Mouse (Mus musculus) c-Kit-positive CD71-positive TER-119-positive erythroid progenitor cells, embryonic 14.5 days (primary cell): Measurements from ENCODE around the gene Gabrb2.

Source experiments
- DNase-seq: peaks from one replicate; pipeline ENCODE4 v3.0.0-alpha.2; 2013; ENCODE audit warnings: low spot score

Gabrb2 gene

DNA sequence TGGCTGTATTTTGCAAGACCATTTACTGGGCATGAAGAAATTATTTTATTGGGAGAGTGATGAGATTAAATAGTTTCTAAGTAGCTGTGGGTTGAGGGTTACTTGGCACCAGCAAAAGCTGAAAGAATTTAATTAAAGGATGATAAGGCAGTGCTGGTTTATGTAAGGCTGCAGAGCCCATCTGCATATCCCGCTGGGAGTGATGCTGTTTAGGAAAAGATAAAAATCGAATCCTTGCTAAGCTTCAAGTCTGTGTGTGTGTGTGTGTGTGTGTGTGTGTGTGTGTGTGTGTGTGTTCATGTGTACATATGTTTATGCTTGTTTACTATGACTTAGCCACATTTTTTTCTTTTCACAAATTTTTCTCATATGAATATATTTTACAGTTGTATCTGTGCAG lies 113.0 kb downstream of the Gabrb2 start:
- no peak for DNase-seq

DNA sequence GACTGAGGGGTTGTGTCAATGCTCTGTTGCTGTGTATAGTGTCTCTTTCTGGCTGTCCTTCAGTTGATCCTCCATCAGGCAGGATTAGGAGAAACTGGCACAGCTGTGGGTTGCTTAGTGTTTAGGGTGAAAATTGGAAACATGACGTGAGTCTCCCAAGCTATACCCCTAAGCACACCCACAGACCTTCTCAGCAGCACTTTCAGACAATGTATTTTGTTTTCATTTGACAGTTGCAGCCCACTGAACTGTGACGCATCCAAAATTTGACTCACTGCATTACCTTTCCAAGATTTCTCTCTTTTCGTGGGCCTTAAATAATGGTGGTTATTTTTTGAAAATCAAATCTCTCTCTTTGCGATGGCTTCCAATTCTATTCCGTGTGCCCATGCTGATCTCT lies 115.7 kb downstream of the Gabrb2 start:
- DNase-seq = no peak

DNA sequence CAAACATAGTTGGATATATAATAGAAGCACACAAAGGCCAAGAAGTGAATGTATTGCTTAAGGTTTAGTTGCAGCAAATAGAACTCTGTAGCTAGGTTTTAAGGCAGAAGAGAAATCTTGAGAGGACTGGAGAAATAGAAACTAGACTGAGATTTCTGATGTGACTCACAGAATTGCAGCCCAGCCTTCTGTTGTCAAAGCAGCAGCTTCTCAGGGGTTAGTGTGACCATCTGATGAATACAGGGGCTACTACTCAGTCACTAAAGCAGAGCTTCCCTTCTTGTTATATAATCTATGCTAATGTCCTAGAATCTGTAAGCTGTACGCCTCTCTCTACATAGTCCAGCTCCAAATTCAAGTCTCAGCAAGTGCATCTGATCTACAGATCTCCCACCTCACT lies 116.3 kb downstream of the Gabrb2 start:
- no peak for DNase-seq

DNA sequence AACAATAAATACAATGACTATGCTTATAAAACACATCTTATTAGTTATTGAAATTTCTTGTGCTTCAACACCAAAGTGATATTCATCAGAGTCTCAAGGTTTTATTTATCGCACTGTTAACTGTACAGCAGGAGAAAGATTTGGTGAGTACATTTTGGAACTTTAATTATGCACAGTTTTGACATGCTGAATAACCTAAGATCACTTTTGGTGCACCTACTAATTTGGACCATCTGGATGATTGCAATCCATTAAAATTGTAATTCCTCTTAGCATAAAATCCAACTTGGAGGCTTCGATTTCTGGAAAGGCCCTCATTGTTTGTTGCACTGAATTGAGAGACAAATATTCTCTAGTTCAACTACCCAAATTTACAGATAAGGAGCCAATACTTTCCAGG lies 123.3 kb downstream of the Gabrb2 start:
- DNase-seq = no peak

DNA sequence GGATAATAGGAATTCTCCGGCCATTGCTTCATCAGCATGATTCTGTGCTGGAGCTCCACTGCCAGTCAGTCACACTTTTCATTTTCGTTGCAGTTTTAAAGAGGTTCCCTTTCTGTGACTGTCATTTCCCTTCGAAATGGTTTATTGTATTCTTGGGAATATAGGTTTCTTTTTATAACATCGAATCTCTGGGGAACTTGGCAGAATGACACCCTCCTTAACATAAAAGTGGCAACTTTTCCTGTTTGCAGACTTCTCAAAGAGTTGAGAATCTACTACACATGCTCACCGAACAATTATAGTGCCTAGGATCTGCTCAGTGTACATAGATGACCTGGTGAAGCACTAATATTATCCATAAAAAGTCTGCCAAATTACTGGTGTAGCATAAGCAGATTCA lies 146.5 kb downstream of the Gabrb2 start:
- no peak for DNase-seq

DNA sequence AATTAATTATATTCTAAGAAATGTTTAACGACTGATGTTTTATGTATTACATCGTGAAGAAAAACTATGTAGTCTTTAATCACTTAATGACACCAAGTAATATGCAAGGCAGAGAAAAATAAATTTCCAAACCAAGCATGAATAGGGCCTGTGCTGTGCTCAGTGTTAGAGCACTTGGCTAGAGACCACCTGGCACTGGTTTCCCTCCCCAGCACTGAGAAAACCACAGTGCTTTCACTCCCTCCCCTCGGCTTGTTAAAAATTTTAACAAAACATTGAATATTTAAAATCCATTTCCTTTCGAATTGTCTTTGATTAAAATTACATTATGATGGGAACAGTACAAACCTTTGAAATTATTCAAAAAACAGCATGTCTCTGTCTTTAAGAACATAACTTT lies 151.9 kb downstream of the Gabrb2 start:
- DNase-seq = no peak

DNA sequence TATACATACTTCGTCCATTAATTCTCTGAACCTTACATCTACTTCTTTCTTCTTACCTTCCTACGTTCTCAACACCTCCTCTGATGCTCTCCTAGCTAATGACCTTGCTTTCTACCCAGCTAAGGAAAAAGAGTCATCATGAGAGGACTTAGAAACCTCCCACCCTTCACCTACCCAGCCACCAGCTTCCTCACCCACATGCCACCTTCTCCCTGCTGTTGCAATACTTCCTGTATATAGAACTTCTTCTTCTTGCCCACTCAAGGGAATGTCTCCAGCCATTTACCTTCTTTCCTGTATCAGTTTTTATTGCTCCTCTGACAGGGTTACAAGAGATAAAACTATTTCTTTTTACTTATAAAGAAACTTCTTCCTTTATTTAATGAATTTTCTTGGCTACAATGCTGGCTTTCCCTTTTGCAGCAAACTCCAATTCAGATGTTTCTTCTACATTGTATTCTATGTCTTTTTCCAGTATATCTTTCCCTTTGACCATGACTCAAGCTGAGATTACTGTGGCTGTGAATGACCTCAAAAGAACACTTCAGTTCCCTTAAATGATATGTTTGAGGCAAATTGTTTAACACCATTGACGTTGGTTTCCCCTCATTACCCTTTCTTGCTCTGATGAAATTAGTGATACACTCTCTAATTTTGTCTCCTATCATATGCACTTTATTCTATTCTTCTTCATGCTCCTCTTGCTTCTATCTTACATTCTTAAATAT lies 155.8 kb downstream of the Gabrb2 start:
- no peak for DNase-seq

DNA sequence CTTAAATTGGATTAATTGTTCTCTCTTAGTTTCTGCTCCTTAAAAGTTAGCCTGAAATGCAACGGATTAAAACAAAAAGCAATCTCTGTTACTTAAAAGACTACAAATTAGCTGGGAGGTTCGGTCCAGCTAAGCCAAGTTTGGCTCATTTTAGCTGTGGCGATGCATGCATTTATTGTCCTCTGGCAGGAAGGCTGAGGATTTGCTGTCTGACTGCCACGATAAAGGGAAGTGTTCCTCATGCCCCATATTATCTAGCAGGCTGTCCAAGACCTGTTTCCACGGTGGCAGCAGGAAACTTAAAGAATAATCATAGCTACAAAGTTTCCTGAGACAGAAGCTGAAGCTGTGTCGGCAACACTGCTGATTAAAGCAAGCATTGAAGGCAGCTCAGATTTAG lies 160.2 kb downstream of the Gabrb2 start:
- no peak for DNase-seq

DNA sequence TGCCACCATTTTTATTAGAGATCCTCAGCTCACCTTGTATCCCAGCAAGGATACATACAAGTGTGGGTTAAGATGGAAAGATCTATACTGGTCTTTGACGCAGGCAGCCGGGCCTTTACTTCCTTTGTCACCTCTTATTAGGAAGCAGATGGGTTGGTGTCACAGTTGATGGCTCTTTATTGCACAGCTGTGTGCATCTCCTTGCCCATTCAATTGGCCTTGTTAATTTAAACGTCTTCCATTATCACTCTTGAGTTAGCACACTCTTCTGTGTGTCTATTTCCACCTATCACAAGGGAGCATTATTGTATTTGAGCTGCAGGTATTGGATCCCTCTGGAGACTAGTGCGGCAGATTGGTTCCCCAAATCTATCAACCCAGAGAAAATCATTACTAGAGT lies 161.6 kb downstream of the Gabrb2 start:
- no peak for DNase-seq

DNA sequence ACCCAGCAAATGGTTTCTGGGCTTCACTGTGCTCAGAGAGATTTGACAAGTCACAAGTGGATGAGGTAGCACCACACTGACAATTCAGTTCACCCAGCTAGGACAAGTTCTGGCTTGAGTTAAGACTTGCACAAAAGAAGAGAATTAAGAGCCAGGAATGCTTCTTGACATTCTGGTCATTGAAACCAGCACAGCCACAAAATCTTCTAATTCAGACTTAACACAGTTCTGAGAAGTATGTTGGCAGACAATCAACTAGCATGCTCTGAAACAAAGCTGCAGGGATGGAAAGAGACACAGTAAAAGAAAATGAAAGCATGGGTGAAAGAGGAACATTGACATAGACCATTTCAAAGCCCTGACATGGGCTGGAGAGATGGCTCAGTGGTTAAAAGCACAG lies 162.2 kb downstream of the Gabrb2 start:
- no peak for DNase-seq

DNA sequence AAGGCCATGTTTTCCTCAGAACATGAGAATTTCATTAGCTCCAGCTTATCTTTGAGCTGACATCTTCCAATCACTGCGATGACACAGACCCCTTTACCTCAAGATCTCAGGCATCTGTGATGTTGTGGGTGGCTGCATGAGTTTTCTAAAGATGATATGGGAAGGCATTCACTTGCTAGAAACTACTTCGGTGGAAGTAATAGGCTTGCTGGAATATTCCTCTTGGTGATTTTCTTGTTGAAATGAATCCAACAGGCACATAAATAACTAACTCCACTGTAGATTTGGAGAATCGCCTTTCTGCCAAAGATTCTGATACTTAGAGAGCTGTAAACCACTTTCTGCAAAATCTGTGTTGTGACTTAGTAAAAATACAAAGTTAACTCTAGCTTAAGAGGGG lies 172.9 kb downstream of the Gabrb2 start:
- DNase-seq = no peak

DNA sequence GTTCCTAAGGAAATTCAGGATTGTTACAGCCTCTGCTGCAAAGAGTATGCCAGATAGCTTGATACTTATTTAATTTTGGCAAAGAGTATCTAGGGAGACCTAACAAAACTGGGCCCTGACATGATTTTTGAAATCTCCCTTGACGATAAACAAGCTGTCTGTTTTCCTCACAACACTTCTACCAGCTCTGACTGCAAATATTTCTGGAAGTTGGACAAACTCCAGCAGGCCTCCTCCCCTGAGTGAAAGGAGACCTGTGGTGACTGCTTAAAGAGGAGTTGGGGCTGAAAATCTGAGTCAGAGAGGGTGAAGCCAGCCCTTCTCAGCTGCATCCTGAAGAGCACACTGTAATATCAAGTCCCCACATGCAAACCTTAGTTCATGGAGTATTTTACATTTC lies 186.7 kb downstream of the Gabrb2 start:
- no peak for DNase-seq

DNA sequence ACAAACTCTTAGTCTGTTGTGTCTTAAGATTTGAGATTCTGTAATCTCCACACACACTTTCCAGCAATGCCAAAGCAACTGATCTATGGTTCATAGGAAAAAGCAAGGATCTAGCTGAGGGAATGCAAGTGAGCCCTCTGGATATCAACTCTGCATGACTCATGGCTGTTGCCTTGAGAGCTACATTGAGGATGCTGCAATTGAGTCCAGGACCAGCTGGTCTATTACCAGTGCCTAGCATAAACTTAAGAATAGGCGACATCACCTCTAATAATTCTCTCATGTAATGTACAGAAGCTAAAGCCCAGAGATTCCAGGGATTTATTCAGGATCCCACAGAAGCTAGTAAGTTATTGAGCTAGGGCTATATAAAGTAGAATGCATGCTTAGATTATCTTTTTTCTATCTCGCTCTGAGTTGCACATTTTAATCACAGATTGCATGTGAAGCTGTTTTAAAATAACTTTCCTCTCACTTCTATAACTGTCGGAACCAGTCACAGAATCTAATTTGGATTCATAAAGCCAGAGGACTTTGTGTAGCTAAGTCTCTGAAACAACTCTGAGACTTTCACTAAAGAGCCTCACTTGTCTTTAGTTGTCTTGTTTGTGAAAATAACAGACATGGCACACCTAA lies 189.7 kb downstream of the Gabrb2 start:
- no peak for DNase-seq

DNA sequence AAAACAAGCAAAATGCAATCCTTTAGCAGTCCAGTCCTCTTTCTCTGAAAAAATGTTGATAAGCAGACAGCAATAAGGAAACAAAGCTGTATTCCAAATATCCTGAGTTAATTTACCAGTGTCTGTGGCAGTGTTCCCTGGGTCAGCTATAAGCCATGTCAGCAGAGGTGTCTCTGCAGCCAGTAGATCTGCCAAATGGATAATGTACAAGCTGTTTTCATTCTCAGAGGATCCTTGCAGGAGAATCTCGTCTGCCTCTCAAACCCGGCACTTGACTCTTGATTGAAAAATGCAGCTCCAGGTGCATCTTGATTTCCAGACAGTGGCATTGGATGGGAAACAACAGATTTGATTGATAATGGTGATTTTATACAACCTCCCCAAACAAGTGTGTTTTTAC lies 198.6 kb downstream of the Gabrb2 start:
- no peak for DNase-seq

DNA sequence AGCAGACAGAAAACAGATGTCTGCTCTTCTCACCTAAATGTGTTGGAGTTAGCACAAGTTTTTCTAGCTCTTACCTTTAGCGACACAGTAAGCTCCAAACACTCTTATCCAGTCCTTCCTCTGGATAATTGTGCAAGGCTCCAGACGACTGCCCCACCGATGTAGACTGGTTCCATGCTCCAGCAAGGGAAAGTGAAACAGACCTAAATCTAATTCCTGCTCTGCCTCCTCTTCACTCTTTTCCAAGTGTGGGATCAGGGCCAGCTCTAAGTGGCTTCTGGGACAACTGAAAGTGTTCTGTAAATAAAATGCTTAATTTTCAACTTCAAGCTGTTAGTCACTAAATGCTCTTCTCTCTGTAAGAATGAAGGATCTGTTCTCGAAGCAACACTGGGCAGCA lies 201.6 kb downstream of the Gabrb2 start:
- DNase-seq = no peak

DNA sequence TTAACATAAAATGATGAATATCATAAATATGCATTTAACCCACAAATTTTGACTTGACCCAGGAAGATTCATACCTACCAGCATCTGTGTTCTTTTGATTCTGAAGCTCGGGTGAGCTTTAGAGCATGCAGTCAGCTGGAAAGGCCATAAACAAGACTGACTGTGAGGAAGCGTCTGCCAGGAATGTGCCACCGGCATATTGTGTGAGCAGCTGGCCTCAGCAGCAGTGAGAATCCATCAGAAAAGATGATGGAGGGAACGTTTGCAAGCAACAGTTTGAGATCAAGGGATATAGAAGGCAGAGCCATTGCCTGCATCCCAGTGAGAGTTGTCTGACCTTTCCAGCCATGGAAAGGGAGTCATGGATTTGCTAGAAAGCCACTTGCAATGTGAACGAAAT lies 230.6 kb downstream of the Gabrb2 start:
- DNase-seq = no peak

DNA sequence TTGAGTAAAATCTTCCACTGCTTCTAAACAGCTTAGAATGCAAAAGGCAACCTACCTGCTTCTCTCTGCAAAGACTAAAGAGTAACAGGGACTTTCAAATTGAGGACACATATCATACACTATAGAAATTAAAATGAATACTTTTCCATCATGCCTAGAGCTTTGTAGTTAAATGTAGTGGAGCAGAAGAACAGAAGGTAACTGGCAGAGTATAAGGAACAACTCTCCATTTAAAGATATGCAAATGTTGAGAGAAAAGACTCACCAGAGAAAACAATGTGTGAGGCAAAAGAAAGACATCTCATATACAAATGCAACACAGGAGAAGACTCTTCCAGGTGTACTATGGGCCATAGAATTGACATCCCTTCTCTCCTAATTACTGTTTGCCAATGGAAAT lies 232.0 kb downstream of the Gabrb2 start:
- no peak for DNase-seq

DNA sequence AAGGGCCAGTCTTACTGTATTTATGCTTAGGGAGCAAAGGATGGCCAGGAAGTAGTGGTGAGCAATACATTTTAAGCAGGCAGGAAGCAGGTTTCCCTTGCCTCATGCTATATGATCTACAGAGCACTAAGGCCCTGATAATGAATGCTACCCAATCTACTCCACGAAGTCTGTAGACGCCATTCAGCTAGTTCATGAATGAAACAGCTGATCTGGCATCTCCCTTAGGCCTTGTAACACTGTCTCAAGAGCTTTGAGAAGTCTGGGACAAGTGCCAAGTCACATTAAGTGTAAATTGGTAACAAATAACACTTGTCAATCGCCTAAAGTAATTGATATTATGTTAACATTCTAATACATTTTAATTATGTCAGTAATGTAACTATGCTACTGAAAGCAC lies 234.6 kb downstream of the Gabrb2 start:
- no peak for DNase-seq

DNA sequence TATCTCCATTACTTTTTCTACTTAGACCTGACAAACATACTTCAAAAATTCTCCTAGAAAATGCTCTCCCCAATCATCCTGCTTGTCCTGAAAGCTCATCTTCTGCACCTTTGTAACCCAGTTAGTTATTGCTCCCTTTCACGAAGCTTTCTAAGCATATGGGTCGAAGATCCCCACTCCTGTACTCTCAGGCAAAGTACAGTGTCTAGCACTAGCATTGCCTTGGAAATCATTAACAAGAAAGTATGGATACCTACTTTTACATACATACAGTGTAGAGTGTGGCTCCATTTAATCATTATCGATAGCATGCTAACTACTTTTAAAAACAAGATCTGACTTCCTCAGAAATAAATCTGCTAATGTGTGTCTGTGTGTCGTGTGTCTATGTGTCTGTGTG lies 249.1 kb downstream of the Gabrb2 start:
- DNase-seq = no peak
